Mouse (Mus musculus) testis, adult 2 months (tissue): Measurements from ENCODE around the gene Mip.

Source experiments
- CTCF ChIP-seq: fragments of 200-500 bp; IDR thresholded peaks from 2 replicates; pipeline ENCODE4 v1.5.1; 2012; ENCODE audit warnings: low read depth, mild to moderate bottlenecking, inconsistent platforms, low read length, moderate library complexity; ENCODE audit not compliant: control insufficient read depth, insufficient read depth, insufficient replicate concordance
- POLR2A ChIP-seq: fragments of 200-500 bp; IDR thresholded peaks from 2 replicates; pipeline ENCODE4 v1.6.1; 2012; ENCODE audit warnings: low read depth, mild to moderate bottlenecking, inconsistent platforms, low read length, moderate library complexity; ENCODE audit not compliant: control insufficient read depth

- TF ChIP-seq CTCF = no peak
- no peak for TF ChIP-seq POLR2A
Observed at GRCm38 (mm10) chr10:128230582-128230981, 4.9 kb downstream of the Mip start.
